Comparison of ENCODE assay signal across 21 mouse cellular contexts in the genomic region with DNA sequence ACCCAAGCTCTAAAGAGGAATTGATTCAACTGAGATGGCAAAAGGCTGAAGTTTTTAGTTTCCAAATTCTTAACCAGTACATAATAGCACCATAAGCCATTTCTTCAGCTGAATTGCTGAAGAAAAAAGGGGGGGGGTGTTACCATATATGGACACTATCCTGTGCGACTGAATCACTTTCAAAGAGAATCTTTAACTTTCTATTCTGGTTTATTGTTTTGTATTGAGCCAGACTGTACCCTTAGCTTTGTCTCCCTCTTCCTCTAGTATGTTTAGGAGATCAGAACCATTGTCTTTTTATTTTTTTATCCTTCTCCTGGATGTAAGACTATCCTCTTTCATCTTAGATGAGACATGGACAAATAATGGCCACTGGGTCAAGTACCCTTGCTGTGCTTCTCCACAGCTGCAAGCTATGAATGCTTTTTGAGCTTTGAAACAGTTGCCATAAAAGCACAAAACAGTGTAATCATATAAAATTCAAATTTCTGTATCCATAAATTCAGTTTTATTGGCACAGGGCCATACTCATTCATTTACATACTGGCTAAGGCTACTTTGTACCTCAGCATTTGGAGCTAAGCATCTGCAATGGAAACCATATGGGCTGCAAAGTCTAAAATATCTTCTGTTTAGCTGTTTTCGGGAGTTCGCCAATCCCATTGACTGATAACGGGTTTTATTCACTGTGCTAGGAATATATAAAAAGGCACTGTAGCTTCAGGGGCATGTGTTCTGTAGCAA.
DNase-seq lines count a peak whose midpoint lies in the region; ATAC-seq and TF ChIP-seq lines count a peak whose summit lies in the region.
"Had no signal": no experiment of that assay in that cellular context is flagged by ENCODE, and none has a peak within 500 bp of the region (broad histone marks: within the 10 kb centered on the region; RNA-seq: fewer than 3 reads in every experiment).

No protein-coding gene starts in this region.

- H3K4me3 ChIP-seq in left cerebral cortex, adult 2 months: no peak overlapping the region
- H3K4me3 ChIP-seq: embryonic facial prominence, embryonic 15.5 days; heart, embryonic 13.5 days; lung, embryonic 15.5 days; midbrain, embryonic 12.5 days; myocyte; stomach, embryonic 15.5 days had no signal

- TF ChIP-seq CTCF in left cerebral cortex, adult 2 months (IDR thresholded peaks at IDR 0.05): no peak

- intact Hi-C loops in left cerebral cortex, adult 2 months (cut with DNase I): no loop called here
- intact Hi-C loops in left cerebral cortex, postnatal 14 days (cut with DNase I): no loop called here

- ATAC-seq in frontal cortex, adult (ENCODE audit: low TSS enrichment): peak; percentile 76
- ATAC-seq: hindbrain, embryonic 16.5 days; intestine, postnatal 0 days had no signal

- no peak for DNase-seq in frontal cortex, postnatal 14 days (ENCODE audit: low spot score in 2 of 2)
- DNase-seq in left cerebral cortex, adult 9 months (ENCODE audit: low spot score in 2 of 2): peak; percentile 26 to 51
- no peak for DNase-seq in left cerebral cortex, adult 2 months (ENCODE audit: extremely low spot score in 1 of 2, low spot score in 2 of 2)
- DNase-seq in brain, embryonic 18.5 days (ENCODE audit: low read depth, low spot score): peak; percentile 72
- peak; percentile 46 to 77 for DNase-seq in left cerebral cortex, postnatal 14 days (ENCODE audit: low spot score in 2 of 2)
- DNase-seq in gastrocnemius, adult 8-10 months (ENCODE audit: low spot score in 2 of 2): no peak
- DNase-seq: adrenal gland, adult 8-10 months; B cell, adult 2 months; cerebellum, adult 2 months; heart, postnatal 36 days; kidney, postnatal 10 days; spleen, adult 18-20 months had no signal

- H3K27ac ChIP-seq in left cerebral cortex, adult 2 months: no peak overlapping the region
- H3K27ac ChIP-seq: embryonic facial prominence, embryonic 15.5 days; heart, embryonic 13.5 days; lung, embryonic 15.5 days; midbrain, embryonic 12.5 days; stomach, embryonic 15.5 days had no signal

Comparison
In these comparisons a context has a peak if more than half of its experiments do, and no peak if none do; other contexts are left out.
1. DNase-seq: peak in left cerebral cortex, adult 9 months (2 of 2), brain, embryonic 18.5 days (single experiment) and left cerebral cortex, postnatal 14 days (2 of 2); none in frontal cortex, postnatal 14 days (0 of 2), left cerebral cortex, adult 2 months (0 of 2) and gastrocnemius, adult 8-10 months (0 of 2).